Mouse (Mus musculus): ENCODE measurements around the gene Sec61b.

Sec61b gene

DNA sequence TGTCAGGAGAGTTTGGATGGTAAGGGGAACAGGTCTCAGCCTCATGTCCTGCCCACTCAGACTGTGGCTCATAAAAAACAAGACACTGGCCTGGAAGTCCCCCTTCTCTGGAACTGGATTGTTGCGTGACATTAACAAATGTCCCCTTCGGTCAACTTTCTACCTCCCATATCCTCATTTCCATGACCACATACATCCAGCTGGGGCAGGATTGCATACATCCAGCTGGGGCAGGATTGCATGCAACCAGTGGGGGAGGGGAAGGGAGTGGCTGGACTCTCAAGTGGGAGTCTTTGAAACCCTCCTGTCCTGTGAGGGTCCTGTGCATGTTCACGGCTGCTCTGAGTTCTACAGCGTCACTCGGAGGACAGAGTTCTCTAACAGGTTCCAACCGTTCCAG, 16.8 kb downstream of the Sec61b start:
- no peak for DNase-seq

- DNase-seq: no peak
Observed at GRCm38 (mm10) chr4:47492311-47493086, 18.0 kb downstream of the Sec61b start.

DNA sequence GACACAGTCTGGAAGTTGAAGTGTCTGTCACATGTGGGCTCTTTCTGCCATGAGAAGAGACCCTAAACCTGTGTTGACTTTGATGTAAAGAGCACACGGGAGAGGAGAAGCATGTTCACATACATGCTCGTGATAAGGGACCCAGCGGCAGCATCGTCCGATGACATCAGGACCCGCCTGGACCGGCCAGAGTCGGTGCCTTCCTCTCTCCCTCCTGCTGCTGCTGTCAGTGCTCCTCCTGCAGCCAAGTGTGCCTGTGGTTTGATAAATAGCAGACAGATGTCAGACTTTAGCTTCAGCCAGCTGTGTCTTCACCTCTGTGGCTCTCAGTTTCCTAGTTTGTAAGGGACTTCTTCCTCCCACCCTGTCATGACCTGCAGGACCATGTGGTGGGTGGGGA, 19.0 kb downstream of the Sec61b start:
- DNase-seq: no peak

- no peak for DNase-seq
Observed at GRCm38 (mm10) chr4:47494137-47494536, 19.7 kb downstream of the Sec61b start.

DNA sequence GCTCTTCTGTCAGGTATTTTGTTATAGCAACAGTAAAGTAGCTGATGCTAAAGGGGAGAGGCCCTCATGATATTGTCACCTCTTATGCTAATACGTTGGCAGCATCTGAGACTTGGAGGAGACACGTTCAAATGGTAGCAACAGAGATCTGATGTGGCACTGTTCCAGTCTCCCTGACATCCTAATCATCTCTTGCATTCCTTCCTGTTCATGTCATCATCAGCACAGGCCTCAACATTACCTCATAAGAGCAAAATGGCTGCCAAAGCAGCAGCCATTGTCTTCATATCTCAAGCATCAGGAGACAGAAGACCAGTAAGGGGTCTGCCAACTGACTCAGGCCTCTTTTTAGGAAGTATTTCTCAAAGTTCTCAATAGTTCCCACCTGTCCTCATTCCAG, 20.2 kb downstream of the Sec61b start:
- no peak for DNase-seq

GRCm38 (mm10) chr4:47497811-47498385, 23.4 kb downstream of the Sec61b start:
- DNase-seq: no peak

- DNase-seq: no peak
Observed at GRCm38 (mm10) chr4:47499121-47499545, 24.7 kb downstream of the Sec61b start.

GRCm38 (mm10) chr4:47502546-47502971, 28.1 kb downstream of the Sec61b start:
- peak; percentile 18 for DNase-seq

DNA sequence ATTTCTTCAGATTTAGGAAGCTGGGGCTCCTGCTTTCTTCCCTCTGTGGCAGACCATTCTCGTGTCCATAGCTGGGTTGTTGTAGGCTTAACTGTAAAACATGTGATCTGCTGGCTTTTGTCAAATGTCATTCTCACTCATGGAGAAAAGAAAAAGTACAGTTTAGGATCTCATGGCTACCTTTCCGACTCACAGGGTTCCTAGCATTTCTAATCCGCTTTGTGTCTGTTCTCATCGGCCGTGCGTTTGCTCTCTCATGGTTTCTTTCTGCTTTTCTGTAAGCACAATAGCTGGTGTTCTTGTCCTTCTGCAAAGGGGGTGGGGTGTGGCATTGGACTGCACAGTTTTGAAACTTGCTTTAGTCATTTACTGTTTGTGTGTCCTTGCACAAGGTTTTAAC, 28.6 kb downstream of the Sec61b start:
- no peak for DNase-seq

- no peak for DNase-seq
Observed at GRCm38 (mm10) chr4:47504841-47505517, 30.5 kb downstream of the Sec61b start.

DNA sequence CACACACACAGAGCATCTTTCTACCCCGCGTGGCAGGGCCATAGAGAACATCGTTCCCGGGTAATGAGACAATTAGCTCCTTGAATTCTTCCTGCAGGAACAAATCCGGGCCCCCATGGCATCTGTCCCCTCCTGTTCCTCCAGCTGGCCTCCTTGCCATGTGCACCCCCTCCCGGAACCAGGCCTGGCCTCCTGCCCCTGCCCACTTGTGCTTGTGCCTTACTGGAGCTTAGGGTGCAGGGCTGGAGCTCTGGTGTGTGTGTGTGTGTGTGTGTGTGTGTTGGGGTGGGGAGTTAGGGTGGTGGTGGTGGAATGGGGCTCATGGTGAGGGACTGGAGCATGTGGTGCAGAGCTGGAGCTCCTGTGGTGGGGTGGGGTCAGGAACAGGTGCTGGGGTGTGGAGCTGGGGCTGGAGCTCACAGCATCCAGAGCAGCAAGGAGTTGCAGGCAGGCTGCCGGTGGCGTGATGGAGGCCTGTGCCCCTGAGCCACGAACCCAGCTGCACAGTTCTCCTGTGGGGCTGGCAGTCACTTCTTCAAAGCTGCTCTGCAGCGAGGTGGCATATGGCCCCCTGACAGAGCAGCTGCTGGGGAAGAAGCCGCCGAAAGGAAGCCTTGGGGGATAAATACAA, 44.2 kb downstream of the Sec61b start:
- DNase-seq: no peak

- DNase-seq: no peak
Observed at GRCm38 (mm10) chr4:47520076-47520475, 45.6 kb downstream of the Sec61b start.

DNA sequence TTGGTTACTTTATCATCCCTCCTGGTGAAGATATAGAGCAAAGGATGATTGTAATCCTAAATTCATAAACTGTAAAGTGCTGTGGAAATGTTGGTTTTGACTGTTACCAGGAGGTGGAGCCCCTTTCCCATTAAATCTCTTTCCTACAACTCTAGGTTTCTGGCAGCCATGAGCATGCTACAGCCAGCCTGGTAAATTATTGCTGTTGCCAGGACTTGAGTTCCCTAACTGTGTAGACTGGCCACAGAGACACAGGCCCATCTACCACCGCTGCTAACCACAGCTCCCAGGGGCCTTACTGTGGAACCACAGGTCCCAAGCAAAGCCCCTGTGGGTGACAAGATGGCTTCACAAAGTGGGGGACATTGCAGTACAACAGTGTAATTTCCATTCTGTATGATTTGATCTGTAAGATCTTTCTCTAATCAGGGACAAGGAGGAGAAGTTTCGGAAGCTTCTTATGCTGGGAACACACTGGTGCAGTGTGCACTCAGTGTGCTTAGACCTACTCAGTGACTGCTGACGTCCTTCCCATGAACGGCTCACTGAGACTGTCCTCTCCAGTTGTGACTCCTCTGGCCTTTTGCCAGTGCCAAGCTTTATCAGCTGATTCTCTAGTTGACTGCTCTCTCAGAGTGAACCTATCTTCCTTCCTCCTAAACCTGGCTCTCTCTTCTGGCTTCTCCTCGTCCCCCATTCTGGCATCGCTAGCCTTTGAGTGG, 47.6 kb downstream of the Sec61b start:
- no peak for DNase-seq

DNA sequence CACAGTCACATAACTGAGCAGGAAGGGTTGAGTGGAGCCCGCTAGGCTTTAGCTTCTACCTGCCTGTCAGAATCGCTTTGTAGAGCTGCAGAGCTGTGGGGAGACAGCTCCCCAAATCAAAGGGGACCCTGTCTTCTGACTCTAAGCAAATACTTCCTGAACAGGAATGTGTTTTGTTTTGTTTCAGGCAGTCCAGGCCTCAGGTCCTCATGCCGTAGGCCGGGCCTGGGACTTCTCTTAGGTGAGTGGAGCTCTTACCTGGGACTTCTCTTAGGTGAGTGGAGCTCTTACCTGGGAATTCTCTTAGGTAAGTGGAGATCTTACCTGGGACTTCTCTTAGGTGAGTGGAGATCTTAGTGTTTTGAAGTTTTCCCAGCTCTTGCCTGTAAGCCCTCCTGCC, 55.4 kb downstream of the Sec61b start:
- no peak for DNase-seq

Data from kidney, adult 11 months (tissue).